Mouse (Mus musculus): ENCODE measurements at regions not wholly inside any gene's neighbourhood (a gene's known extent, or its start where the extent isn't known, plus 50 kb on each side); places are given as distances from the start of the nearest gene placed in this dataset.

- DNase-seq (ENCODE audit: low spot score) (no peak), ATAC-seq (no peak)
- Histone ChIP-seq H3K4me2 (ENCODE audit: low read depth, low read length) (no peak overlapping the region), H3K27ac (no peak overlapping the region), H3K4me3 (ENCODE audit: low read length) (no peak overlapping the region), H3K9ac (replicated peaks; ENCODE audit: low read length) (no peak overlapping the region), H3K27me3 (ENCODE audit: insufficient read depth, low read length) (no peaks in the 10 kb centered on the region), H3K4me1 (ENCODE audit: insufficient read depth, low read length) (0 out of 2 replicates have a peak, but pooled peaks cover 7% of the 10 kb centered on the region), H3K9me3 (ENCODE audit: low read length) (no peaks in the 10 kb centered on the region), H3K36me3 (ENCODE audit: insufficient read depth, low read length) (no peaks in the 10 kb centered on the region)
- TF ChIP-seq CTCF (IDR thresholded peaks at IDR 0.05; ENCODE audit: low read depth), result no peak
- 70% methylated on average over 4 of the region's 4 CpGs for WGBS
These were observed 61.6 kb downstream of the Skor1 start for GRCm38 (mm10) chr9:63087195-63087594.

- WGBS, result 64% methylated on average over 1 of the region's 1 CpGs
- no peak for ATAC-seq
- no peak for TF ChIP-seq CTCF (IDR thresholded peaks at IDR 0.05; ENCODE audit: low read depth)
- Histone ChIP-seq H3K9ac (replicated peaks; ENCODE audit: low read length) (no peak overlapping the region), H3K9me3 (ENCODE audit: low read length) (no peaks in the 10 kb centered on the region), H3K4me3 (ENCODE audit: low read length) (no peak overlapping the region), H3K27me3 (ENCODE audit: insufficient read depth, low read length) (no peaks in the 10 kb centered on the region), H3K36me3 (ENCODE audit: insufficient read depth, low read length) (no peaks in the 10 kb centered on the region), H3K27ac (no peak overlapping the region), H3K4me2 (ENCODE audit: low read depth, low read length) (no peak overlapping the region), H3K4me1 (ENCODE audit: insufficient read depth, low read length) (0 out of 2 replicates have a peak, but pooled peaks cover 2% of the 10 kb centered on the region)
- DNase-seq (ENCODE audit: low spot score), result no peak
These were observed 62.1 kb downstream of the Skor1 start for GRCm38 (mm10) chr9:63086671-63087070.

- 87% methylated on average over 7 of the region's 7 CpGs for WGBS
- Histone ChIP-seq H3K9me3 (ENCODE audit: low read length) (no peaks in the 10 kb centered on the region), H3K9ac (replicated peaks; ENCODE audit: low read length) (no peak overlapping the region), H3K4me3 (ENCODE audit: low read length) (no peak overlapping the region), H3K36me3 (ENCODE audit: insufficient read depth, low read length) (no peaks in the 10 kb centered on the region), H3K4me1 (ENCODE audit: insufficient read depth, low read length) (no peaks in the 10 kb centered on the region), H3K4me2 (ENCODE audit: low read depth, low read length) (no peak overlapping the region), H3K27ac (no peak overlapping the region), H3K27me3 (ENCODE audit: insufficient read depth, low read length) (no peaks in the 10 kb centered on the region)
- TF ChIP-seq CTCF (IDR thresholded peaks at IDR 0.05; ENCODE audit: low read depth), result no peak
- no peak for DNase-seq (ENCODE audit: low spot score)
- no peak for ATAC-seq
These were observed 65.9 kb downstream of the Skor1 start for GRCm38 (mm10) chr9:63082830-63083229.

GRCm38 (mm10) chr9:63082311-63082710 is 66.5 kb downstream of the Skor1 start:
- H3K4me3 ChIP-seq (ENCODE audit: low read length), result no peak overlapping the region
- 93% methylated on average over 3 of the region's 3 CpGs for WGBS
- no peak for ATAC-seq

GRCm38 (mm10) chr9:63080406-63080805 is 68.4 kb downstream of the Skor1 start:
- peaks cover 1% of the 10 kb centered on the region; the same call in 1 of the 2 replicates for H3K4me1 ChIP-seq (ENCODE audit: insufficient read depth, low read length)
- no peak overlapping the region for H3K4me2 ChIP-seq (ENCODE audit: low read depth, low read length)
- WGBS, result 80% methylated on average over 5 of the region's 5 CpGs
- no peak overlapping the region for H3K9ac ChIP-seq (replicated peaks; ENCODE audit: low read length)
- H3K36me3 ChIP-seq (ENCODE audit: insufficient read depth, low read length), result no peaks in the 10 kb centered on the region
- H3K4me3 ChIP-seq (ENCODE audit: low read length), result no peak overlapping the region
- no peak overlapping the region for H3K27ac ChIP-seq
- ATAC-seq (no peak), DNase-seq (ENCODE audit: low spot score) (no peak)
- no peaks in the 10 kb centered on the region for H3K9me3 ChIP-seq (ENCODE audit: low read length)
- no peak for TF ChIP-seq CTCF (IDR thresholded peaks at IDR 0.05; ENCODE audit: low read depth)
- no peaks in the 10 kb centered on the region for H3K27me3 ChIP-seq (ENCODE audit: insufficient read depth, low read length)

More at GRCm38 (mm10) chr9:63082311-63082710, 66.5 kb downstream of the Skor1 start:
- no peak for DNase-seq (ENCODE audit: low spot score)
- Histone ChIP-seq H3K9ac (replicated peaks; ENCODE audit: low read length) (no peak overlapping the region), H3K27ac (no peak overlapping the region), H3K4me1 (ENCODE audit: insufficient read depth, low read length) (no peaks in the 10 kb centered on the region), H3K27me3 (ENCODE audit: insufficient read depth, low read length) (no peaks in the 10 kb centered on the region), H3K36me3 (ENCODE audit: insufficient read depth, low read length) (no peaks in the 10 kb centered on the region), H3K4me2 (ENCODE audit: low read depth, low read length) (no peak overlapping the region), H3K9me3 (ENCODE audit: low read length) (no peaks in the 10 kb centered on the region)
- no peak for TF ChIP-seq CTCF (IDR thresholded peaks at IDR 0.05; ENCODE audit: low read depth)

GRCm38 (mm10) chr9:63075252-63075651 is 73.5 kb downstream of the Skor1 start:
- peaks cover 7% of the 10 kb centered on the region; the same call in 1 of the 2 replicates for H3K4me1 ChIP-seq (ENCODE audit: insufficient read depth, low read length)
- H3K4me2 ChIP-seq (ENCODE audit: low read depth, low read length), result no peak overlapping the region
- H3K9me3 ChIP-seq (ENCODE audit: low read length), result no peaks in the 10 kb centered on the region
- no peak overlapping the region for H3K27ac ChIP-seq
- DNase-seq (ENCODE audit: low spot score) (no peak), ATAC-seq (no peak)
- no peak overlapping the region for H3K9ac ChIP-seq (replicated peaks; ENCODE audit: low read length)
- no peak overlapping the region for H3K4me3 ChIP-seq (ENCODE audit: low read length)
- 21% methylated on average over 5 of the region's 5 CpGs for WGBS
- no peaks in the 10 kb centered on the region for H3K27me3 ChIP-seq (ENCODE audit: insufficient read depth, low read length)
- no peaks in the 10 kb centered on the region for H3K36me3 ChIP-seq (ENCODE audit: insufficient read depth, low read length)
- no peak for TF ChIP-seq CTCF (IDR thresholded peaks at IDR 0.05; ENCODE audit: low read depth)

GRCm38 (mm10) chr9:63074803-63075202 is 74.0 kb downstream of the Skor1 start:
- Histone ChIP-seq H3K27me3 (ENCODE audit: insufficient read depth, low read length) (no peaks in the 10 kb centered on the region), H3K9me3 (ENCODE audit: low read length) (no peaks in the 10 kb centered on the region), H3K36me3 (ENCODE audit: insufficient read depth, low read length) (no peaks in the 10 kb centered on the region), H3K27ac (0 out of 2 replicates have a peak overlapping the region, but pooled peaks have one; percentile 3), H3K4me1 (ENCODE audit: insufficient read depth, low read length) (peaks cover 7% of the 10 kb centered on the region; the same call in 1 of the 2 replicates), H3K4me3 (ENCODE audit: low read length) (no peak overlapping the region), H3K4me2 (ENCODE audit: low read depth, low read length) (no peak overlapping the region), H3K9ac (replicated peaks; ENCODE audit: low read length) (no peak overlapping the region)
- ATAC-seq, result no peak
- 41% methylated on average over 7 of the region's 7 CpGs for WGBS
- DNase-seq (ENCODE audit: low spot score), result no peak
- TF ChIP-seq CTCF (IDR thresholded peaks at IDR 0.05; ENCODE audit: low read depth), result no peak
